ENCODE assay signal across 8 mouse cellular contexts in genomic region chr16:25058051-25058747, GRCm38 (mm10).
DNase-seq lines count a peak whose midpoint lies in the region; ATAC-seq and TF ChIP-seq lines count a peak whose summit lies in the region.

No protein-coding gene starts in this region.

- peak overlapping the region; percentile 96 for H3K27ac ChIP-seq in kidney, postnatal 0 days
- peak overlapping the region; percentile 58 for H3K27ac ChIP-seq in embryonic facial prominence, embryonic 10.5 days (replicated peaks)
- H3K27ac ChIP-seq in hindbrain, embryonic 16.5 days (ENCODE audit: low read depth, low read length), result peak overlapping the region; percentile 88

- TF ChIP-seq CTCF in kidney, postnatal 0 days (IDR thresholded peaks at IDR 0.05; ENCODE audit: low read depth), result no peak

- no peaks in the 10 kb centered on the region for H3K27me3 ChIP-seq in kidney, postnatal 0 days (ENCODE audit: insufficient read depth, low read length)
- H3K27me3 ChIP-seq in embryonic facial prominence, embryonic 10.5 days (replicated peaks; ENCODE audit: low read depth, poor library complexity, severe bottlenecking), result peaks cover 50% of the 10 kb centered on the region
- no peaks in the 10 kb centered on the region for H3K27me3 ChIP-seq in hindbrain, embryonic 16.5 days (replicated peaks; ENCODE audit: control insufficient read depth, insufficient read depth, low read length)

- H3K9me3 ChIP-seq in kidney, postnatal 0 days (replicated peaks; ENCODE audit: low read length), result no peaks in the 10 kb centered on the region
- H3K9me3 ChIP-seq in embryonic facial prominence, embryonic 10.5 days, result no peaks in the 10 kb centered on the region
- H3K9me3 ChIP-seq in hindbrain, embryonic 16.5 days (ENCODE audit: control insufficient read depth, low read length), result no peaks in the 10 kb centered on the region

- H3K4me2 ChIP-seq in kidney, postnatal 0 days (ENCODE audit: low read length), result peak overlapping the region; percentile 56
- H3K4me2 ChIP-seq in hindbrain, embryonic 16.5 days (ENCODE audit: low read length), result peak overlapping the region; percentile 70

- WGBS in kidney, postnatal 0 days, result 46% methylated on average over 11 of the region's 11 CpGs
- 30% methylated on average over 11 of the region's 11 CpGs for WGBS in embryonic facial prominence, embryonic 10.5 days
- WGBS in hindbrain, embryonic 16.5 days, result 23% methylated on average over 11 of the region's 11 CpGs

- no peaks in the 10 kb centered on the region for H3K36me3 ChIP-seq in kidney, postnatal 0 days (ENCODE audit: insufficient read depth, low read length)
- H3K36me3 ChIP-seq in embryonic facial prominence, embryonic 10.5 days (replicated peaks), result no peaks in the 10 kb centered on the region
- no peaks in the 10 kb centered on the region for H3K36me3 ChIP-seq in hindbrain, embryonic 16.5 days (ENCODE audit: control insufficient read depth, insufficient read depth, low read length)

- DNase-seq in kidney, postnatal 0 days (ENCODE audit: low spot score), result no peak
- no peak for DNase-seq in kidney, adult 9 months
- DNase-seq in embryonic facial prominence, embryonic 10.5 days (ENCODE audit: low spot score), result peak; percentile 12
- DNase-seq in neural tube, embryonic 10.5 days (ENCODE audit: extremely low spot score, low spot score), result peak; percentile 32
- DNase-seq in frontal cortex, postnatal 36 days (ENCODE audit: low spot score in 2 of 2), result no peak
- no peak for DNase-seq in urinary bladder, adult 18-20 months (ENCODE audit: low spot score in 2 of 2)
- no peak for DNase-seq in right cerebral cortex, adult 2 months (ENCODE audit: low spot score in 2 of 2)

- ATAC-seq in kidney, postnatal 0 days (replicated peaks; ENCODE audit: low FRiP score, low read depth), result no peak
- 0 out of 2 replicates have a peak, but pooled peaks have one; percentile 2 for ATAC-seq in hindbrain, embryonic 16.5 days

- peaks cover 8% of the 10 kb centered on the region; the same call in 1 of the 2 replicates for H3K4me1 ChIP-seq in kidney, postnatal 0 days (replicated peaks; ENCODE audit: insufficient read depth, low read length)
- peaks cover 25% of the 10 kb centered on the region for H3K4me1 ChIP-seq in embryonic facial prominence, embryonic 10.5 days
- peaks cover 11% of the 10 kb centered on the region for H3K4me1 ChIP-seq in hindbrain, embryonic 16.5 days (ENCODE audit: control insufficient read depth, insufficient read depth, low read depth, low read length)

- peak overlapping the region; percentile 47 for H3K4me3 ChIP-seq in kidney, postnatal 0 days (replicated peaks; ENCODE audit: low read depth, low read length)
- H3K4me3 ChIP-seq in embryonic facial prominence, embryonic 10.5 days, result peak overlapping the region; percentile 76
- H3K4me3 ChIP-seq in hindbrain, embryonic 16.5 days (ENCODE audit: low read length), result peak overlapping the region; percentile 55

- peak overlapping the region; percentile 52; the same call in 1 of the 2 replicates for H3K9ac ChIP-seq in kidney, postnatal 0 days (ENCODE audit: low read depth, low read length)
- H3K9ac ChIP-seq in hindbrain, embryonic 16.5 days (ENCODE audit: low read depth, low read length), result peak overlapping the region; percentile 71; the same call in 1 of the 2 replicates

Comparison
In these comparisons a context has a peak if more than half of its experiments do, and no peak if none do; other contexts are left out.
1. DNase-seq: peak in embryonic facial prominence, embryonic 10.5 days (single experiment) and neural tube, embryonic 10.5 days (single experiment); none in kidney, postnatal 0 days (single experiment), kidney, adult 9 months (single experiment), frontal cortex, postnatal 36 days (0 of 2), urinary bladder, adult 18-20 months (0 of 2) and right cerebral cortex, adult 2 months (0 of 2).
2. Peak in every context shown above with its lines, with median percentiles within 50 percentile points of each other: H3K27ac ChIP-seq and H3K4me3 ChIP-seq.